Mouse (Mus musculus): Measurements from ENCODE around the gene Tns1.
"Not testable (repeated sequence)": the region's sequence is repeated elsewhere in the genome, so short reads cannot be mapped to it uniquely, and the experiment has no call there.

The Tns1 gene

GRCm38 (mm10) chr1:73907166-73907565 is 217.1 kb downstream of the Tns1 start:
- DNase-seq, result peak in 1 of 2 experiments; percentile 2

DNA sequence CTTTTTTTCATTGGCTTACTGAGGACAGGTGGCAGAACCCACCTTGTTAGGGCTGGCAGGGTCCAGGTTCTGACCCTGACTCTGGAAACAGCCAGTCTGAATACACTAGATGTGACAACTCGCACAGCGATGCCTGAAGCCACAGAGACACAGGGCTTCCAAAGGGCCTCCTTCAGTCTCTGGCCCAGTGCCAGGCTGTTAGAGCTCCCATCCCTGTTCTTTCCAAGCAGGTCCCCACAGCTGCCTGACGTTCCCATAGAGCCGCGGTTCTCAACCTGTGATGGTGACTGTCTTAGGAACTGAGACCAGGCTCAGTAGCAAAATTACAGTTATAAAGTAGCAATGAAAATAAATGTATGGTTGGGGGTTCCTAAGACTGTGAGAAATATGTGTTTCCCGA is 217.9 kb downstream of the Tns1 start:
- no peak for DNase-seq

GRCm38 (mm10) chr1:73905811-73906190 is 218.4 kb downstream of the Tns1 start:
- DNase-seq, result no peak

DNA sequence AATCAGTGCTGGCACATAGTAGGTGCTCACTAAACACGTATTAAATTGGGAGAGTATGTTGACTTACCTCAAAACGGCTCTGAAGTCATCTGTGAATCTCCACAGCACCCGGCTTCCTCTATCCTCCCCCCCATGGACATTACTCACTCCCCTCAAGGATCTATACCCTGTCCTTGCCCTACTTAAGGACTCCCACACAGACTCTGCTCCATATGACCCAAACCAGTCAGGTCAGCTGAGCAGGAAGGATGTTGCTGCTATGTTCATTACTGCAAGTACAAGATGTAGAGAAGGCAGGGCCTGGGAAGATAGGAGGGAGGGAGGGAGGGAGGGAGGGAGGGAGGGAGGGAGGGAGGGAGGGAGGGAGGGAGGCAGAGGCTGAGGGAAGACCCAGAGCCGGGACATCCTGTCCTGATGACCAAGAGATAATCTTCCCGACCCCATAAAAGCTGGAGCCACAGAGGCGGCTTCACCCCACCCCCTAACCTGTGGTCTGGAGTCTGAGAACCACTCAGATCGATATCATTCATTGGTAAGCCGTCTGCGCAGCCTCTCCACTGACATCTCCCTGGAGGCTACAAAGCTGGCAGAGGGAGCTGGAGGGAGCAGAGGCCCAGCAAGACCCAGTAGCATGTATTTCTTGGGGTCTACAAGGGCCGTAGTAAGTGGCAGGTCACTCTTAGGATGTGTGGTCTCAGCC is 219.0 kb downstream of the Tns1 start:
- DNase-seq, result no peak

DNA sequence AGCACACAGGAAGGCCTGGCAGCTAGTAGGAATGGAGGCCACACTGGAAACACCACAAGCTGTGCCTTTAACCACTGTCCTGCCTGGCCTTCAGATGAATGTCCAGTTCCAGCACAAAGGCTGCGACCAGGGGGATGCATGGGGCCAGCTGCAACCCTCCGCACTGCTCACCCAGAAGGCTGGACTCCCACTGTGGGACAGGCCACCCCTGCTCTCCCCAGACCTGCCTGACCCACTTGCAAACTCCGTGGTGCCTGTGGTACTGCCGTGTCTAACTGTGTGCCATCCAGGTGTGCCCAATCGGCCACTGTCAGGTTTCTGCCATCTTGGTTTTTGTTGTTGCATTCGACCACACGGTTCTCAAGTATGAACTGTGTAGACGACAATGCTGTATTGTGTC is 219.6 kb downstream of the Tns1 start:
- no peak for DNase-seq

GRCm38 (mm10) chr1:73903035-73903434 is 221.2 kb downstream of the Tns1 start:
- no peak for DNase-seq

- DNase-seq, result peak; percentile 65 to 68
Measured at GRCm38 (mm10) chr1:73902171-73902991, 221.9 kb downstream of the Tns1 start.

DNA sequence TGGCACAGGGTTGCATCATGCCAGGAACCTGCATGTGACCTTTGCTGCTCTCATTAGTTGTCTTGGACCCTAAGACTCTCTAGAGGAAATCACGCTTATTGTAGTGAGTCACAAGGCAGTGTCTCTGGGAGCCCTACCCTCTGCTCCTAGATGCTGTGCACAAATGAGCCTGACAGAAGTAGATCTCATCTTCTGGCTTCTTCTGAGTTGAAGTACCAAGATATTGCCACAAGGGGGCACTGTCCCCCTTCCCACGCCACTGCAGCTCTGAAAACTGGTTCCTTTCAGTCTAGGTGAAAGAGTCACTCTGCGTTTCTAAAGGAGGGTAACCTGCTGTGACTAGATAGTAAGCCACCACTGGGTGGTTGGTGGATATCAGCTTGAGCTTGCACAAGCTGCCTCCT is 222.8 kb downstream of the Tns1 start:
- peak; percentile 71 to 73 for DNase-seq

GRCm38 (mm10) chr1:73895451-73895850 is 228.8 kb downstream of the Tns1 start:
- not testable (repeated sequence) for DNase-seq

DNA sequence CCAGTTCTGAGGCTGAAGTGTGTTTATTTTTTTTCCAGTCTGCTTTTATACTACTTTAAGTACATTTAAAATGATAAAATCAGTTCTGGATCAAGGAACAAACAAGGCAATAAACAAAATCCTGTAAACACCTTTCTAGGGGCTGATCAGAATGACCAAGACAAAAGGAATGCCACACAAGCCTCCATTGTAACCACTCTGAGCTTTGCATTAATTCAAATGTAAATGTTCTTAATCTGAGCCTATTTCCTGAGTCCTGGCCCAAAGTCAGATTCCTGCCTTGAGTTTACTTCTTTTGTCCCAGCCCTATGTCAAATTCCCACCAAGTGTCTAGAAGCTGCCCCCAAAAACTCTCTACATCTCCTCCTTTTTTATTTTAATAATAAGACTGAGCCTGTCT is 243.5 kb downstream of the Tns1 start:
- DNase-seq, result no peak

- peak in 1 of 2 experiments; percentile 34 for DNase-seq
Measured at GRCm38 (mm10) chr1:73875676-73876218, 248.5 kb downstream of the Tns1 start.

DNA sequence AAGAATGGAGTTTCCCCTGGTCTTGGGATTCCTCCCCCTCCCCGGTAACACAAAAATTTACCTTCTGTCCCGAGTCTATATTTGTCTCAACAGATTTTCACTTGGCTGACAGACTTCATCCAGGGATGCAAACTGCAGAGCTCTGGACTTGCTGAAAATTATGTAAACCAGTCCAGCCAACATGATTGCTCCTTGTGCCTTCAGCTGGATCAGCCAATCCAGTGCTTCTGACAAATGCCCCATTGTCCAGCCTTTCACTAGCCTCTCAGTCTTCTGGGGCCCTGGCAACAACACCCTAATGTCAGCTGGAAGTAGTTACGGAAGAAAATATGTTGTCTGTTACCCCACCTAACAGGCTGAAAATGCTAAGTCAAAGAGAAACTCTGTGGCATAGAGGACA is 259.9 kb downstream of the Tns1 start:
- DNase-seq, result no peak

DNA sequence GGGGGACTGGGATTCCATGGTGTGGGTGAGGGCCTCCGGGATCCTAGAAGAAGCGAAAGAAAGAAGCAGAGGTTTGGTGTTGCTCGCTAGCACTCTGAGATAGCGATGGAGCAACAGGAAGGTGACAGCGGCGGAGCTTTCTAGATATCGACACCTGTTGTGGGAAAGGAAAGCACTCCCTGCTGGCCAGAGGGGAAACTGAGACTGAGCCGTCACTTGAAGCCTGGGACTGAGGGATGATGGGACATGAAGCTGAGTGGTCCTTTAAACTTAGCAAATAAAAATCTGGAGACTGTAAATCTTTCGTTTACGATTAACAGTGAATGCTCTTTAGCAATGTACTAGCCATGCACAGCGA is 261.2 kb downstream of the Tns1 start:
- DNase-seq, result no peak

DNA sequence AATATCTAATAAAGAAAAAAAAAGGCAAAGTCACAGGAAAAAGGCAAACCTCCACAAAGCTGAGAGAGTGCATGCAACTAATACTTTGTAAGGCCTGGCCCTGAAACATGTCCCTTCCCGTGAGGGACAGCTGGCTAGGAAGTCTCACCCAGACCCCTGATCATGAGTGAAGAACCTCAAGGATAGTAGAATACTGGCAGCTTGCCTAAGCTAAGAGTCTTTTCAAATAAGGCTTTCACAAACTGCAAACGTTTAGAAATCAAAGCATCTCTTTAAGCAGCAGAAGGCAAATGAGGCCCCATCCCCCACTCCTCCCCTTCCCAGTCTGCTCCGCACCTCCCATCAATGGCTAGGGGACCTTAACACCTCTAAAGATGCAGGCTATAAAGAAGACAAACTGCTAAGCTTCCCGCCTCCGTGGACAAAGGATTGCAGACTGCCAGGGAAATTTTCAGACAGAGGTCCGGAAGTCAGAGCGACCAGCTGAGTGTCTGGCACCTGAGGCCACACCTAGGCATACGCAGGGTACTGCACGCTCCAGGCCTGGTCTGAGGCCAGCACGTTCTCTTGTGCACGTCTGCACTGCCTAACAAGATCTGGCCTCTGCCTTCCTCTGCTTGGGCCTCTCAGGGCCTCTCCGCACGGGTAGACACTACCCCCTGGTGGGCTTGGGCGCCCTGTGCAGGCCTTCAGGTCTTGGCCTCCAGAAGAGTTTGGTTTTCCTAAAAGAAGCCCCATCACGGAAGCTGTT is 261.8 kb downstream of the Tns1 start:
- peak; percentile 41 to 67 for DNase-seq

GRCm38 (mm10) chr1:73860421-73860820 is 263.8 kb downstream of the Tns1 start:
- DNase-seq, result no peak

Measured in lung, adult 18-20 months (tissue).